Mouse (Mus musculus) heart, postnatal 0 days (tissue): Measurements from ENCODE around the gene Akp3.

Experiments
- CTCF ChIP-seq: IDR thresholded peaks from 2 replicates; pipeline ENCODE4 v1.5.1; 2016; ENCODE audit warnings: antibody characterized with exemption, control low read depth, low read depth
- EP300 ChIP-seq: IDR thresholded peaks from 2 replicates; pipeline ENCODE4 v1.6.1; 2016; ENCODE audit warnings: antibody characterized with exemption, low read depth

- TF ChIP-seq CTCF (no peak), EP300 (no peak)
Measured at GRCm38 (mm10) chr1:87170458-87170857, 45.7 kb downstream of the Akp3 start.
